Comparison of ENCODE assay signal across 8 mouse cellular contexts in the genomic region with DNA sequence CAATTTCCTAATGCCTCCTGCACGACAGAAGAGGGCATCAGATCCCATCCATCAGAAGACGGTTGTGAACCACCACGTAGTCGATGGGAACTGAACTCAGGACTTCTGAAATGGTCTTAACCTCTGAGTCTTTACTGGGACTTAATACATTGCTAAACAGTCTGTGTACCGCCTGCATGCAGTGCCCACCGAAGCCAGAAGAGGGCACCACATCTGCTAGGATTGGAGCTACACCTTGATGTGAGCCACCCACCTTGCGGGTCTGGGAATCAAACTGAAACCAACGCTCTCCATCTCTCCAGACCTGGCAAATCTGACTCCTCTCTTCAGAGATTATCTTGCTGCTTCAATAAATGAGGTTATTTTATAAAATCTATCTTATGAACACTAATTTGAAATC. TPM values are rescaled to one million over a fixed set of nuclear protein-coding genes. Genes with fewer than 3 reads are reported as not detected.
DNase-seq lines count a peak whose midpoint lies in the region; ATAC-seq and TF ChIP-seq lines count a peak whose summit lies in the region.

No protein-coding gene starts in this region.

- TF ChIP-seq POLR2A in thymus, adult 2 months (IDR thresholded peaks at IDR 0.05; ENCODE audit: control insufficient read depth, extremely low read depth, insufficient read depth, low read length, poor library complexity), result no peak

- peak; percentile 43; the same call in 1 of the 2 replicates for TF ChIP-seq CTCF in thymus, adult 2 months (IDR thresholded peaks at IDR 0.05; ENCODE audit: borderline replicate concordance, control insufficient read depth, extremely low read depth, insufficient read depth, low read length, poor library complexity)

- DNase-seq in cerebellum, adult 9-10 months, result peak; percentile 21
- no peak for DNase-seq in cerebellum, adult 11 months
- DNase-seq in lung, adult 18-20 months, result peak; percentile 27 to 46
- no peak for DNase-seq in lung, postnatal 25 days (ENCODE audit: low spot score)
- DNase-seq in adrenal gland, adult 2 months, result peak; percentile 44
- DNase-seq in lung, postnatal 10 days, result peak; percentile 65
- DNase-seq in thymus, adult 2 months, result peak; percentile 60

- H3K27ac ChIP-seq in thymus, adult 2 months (ENCODE audit: control insufficient read depth, insufficient read depth, low read length), result no peak overlapping the region

- WGBS in thymus, adult 2 months, result 97% methylated on average over 8 of the region's 8 CpGs

- H3K27me3 ChIP-seq in thymus, adult 2 months (ENCODE audit: control insufficient read depth, insufficient read depth, low read length), result no peaks in the 10 kb centered on the region

- no peak overlapping the region for H3K4me3 ChIP-seq in thymus, adult 2 months (ENCODE audit: control insufficient read depth, insufficient read depth, low read length)

- H3K36me3 ChIP-seq in thymus, adult 2 months (ENCODE audit: control insufficient read depth, insufficient read depth, low read length), result no peaks in the 10 kb centered on the region

- peaks cover 4% of the 10 kb centered on the region; the same call in 1 of the 2 replicates for H3K4me1 ChIP-seq in thymus, adult 2 months (replicated peaks; ENCODE audit: control insufficient read depth, insufficient read depth, low read length)

- ATAC-seq in granulocyte monocyte progenitor cell, adult 5-6 weeks (replicated peaks; ENCODE audit: poor library complexity, severe bottlenecking), result peak; percentile 31; the same call in 1 of the 2 replicates

RNA-seq across cellular contexts. Expression of a gene that starts 3.7 kb away (rescaled TPM):
- total RNA-seq in adrenal gland, adult 2 months (2021), result 10 to 100 TPM; 38.6 to 82.3 TPM
- 3.4 and 3.9 TPM in 2 replicates for polyA plus RNA-seq in adrenal gland, adult 2 months (2012; rRNA removed)
- 32.7 and 45.1 TPM in 2 replicates for total RNA-seq in granulocyte monocyte progenitor cell, adult 5-6 weeks (2014; fragmentation: Nextera tagmentation)
- 74.3 and 95.9 TPM in 2 replicates for total RNA-seq in granulocyte monocyte progenitor cell, adult 5-6 weeks (2017)
- polyA plus RNA-seq in thymus, adult 2 months (2012; rRNA removed), result 30.4 and 36.5 TPM in 2 replicates

Comparison
In these comparisons a context has a peak if more than half of its experiments do, and no peak if none do; other contexts are left out.
1. DNase-seq: peak in cerebellum, adult 9-10 months (single experiment), lung, adult 18-20 months (2 of 2), adrenal gland, adult 2 months (single experiment), lung, postnatal 10 days (single experiment) and thymus, adult 2 months (single experiment); none in cerebellum, adult 11 months (single experiment) and lung, postnatal 25 days (single experiment).